Mouse (Mus musculus): ENCODE data around the gene Hipk2. TPM values are rescaled to one million over a fixed set of nuclear protein-coding genes. Genes with fewer than 3 reads are reported as not detected.

The Hipk2 gene
- total RNA-seq, 2 experiments from 2014 or later = 45.1 to 46.0 TPM

Other genes starting within 250 kb of the Hipk2 start
- under 1 TPM; 0.14 to 0.54 TPM for gene Klrg2, start 238.9 kb downstream of the Hipk2 start, total RNA-seq (2021)
- 1 to 10 TPM; 1.2 TPM for gene Clec2l, start 213.1 kb downstream of the Hipk2 start, total RNA-seq (2021)
- gene Tbxas1, start 761 bp downstream of the Hipk2 start, total RNA-seq (2021) = 1 to 10 TPM in 1 of 2 experiments, under 1 TPM in 1; 0.92 to 1.9 TPM
- gene Parp12, start 242.2 kb upstream of the Hipk2 start, total RNA-seq (2021) = 1 to 10 TPM; 5.9 to 6.6 TPM